Comparison of ENCODE assay signal across 9 mouse cellular contexts in genomic region chr8:88317341-88317740, GRCm38 (mm10). TPM values are rescaled to one million over a fixed set of nuclear protein-coding genes. Genes with fewer than 3 reads are reported as not detected.
DNase-seq lines count a peak whose midpoint lies in the region; ATAC-seq and TF ChIP-seq lines count a peak whose summit lies in the region.
"Had no signal": no experiment of that assay in that cellular context is flagged by ENCODE, and none has a peak within 500 bp of the region (broad histone marks: within the 10 kb centered on the region; RNA-seq: fewer than 3 reads in every experiment).

No protein-coding gene starts in this region.

- H3K9me3 ChIP-seq in heart, postnatal 0 days (replicated peaks; ENCODE audit: control insufficient read depth, low read length), result no peaks in the 10 kb centered on the region
- H3K9me3 ChIP-seq in intestine, embryonic 16.5 days (ENCODE audit: control insufficient read depth, low read length), result no peaks in the 10 kb centered on the region

- no peak overlapping the region for H3K4me2 ChIP-seq in heart, postnatal 0 days (ENCODE audit: low read depth, low read length)
- no peak overlapping the region for H3K4me2 ChIP-seq in intestine, embryonic 16.5 days (ENCODE audit: low read depth, low read length)

- H3K27ac ChIP-seq in heart, postnatal 0 days (ENCODE audit: low read depth), result 0 out of 2 replicates have a peak overlapping the region, but pooled peaks have one; percentile 6
- no peak overlapping the region for H3K27ac ChIP-seq in heart, adult 2 months
- H3K27ac ChIP-seq in intestine, embryonic 16.5 days (ENCODE audit: low read length), result no peak overlapping the region

- ATAC-seq in heart, postnatal 0 days (ENCODE audit: insufficient read depth, low read depth), result no peak
- no peak for ATAC-seq in intestine, embryonic 16.5 days

- TF ChIP-seq EP300 in heart, postnatal 0 days (IDR thresholded peaks at IDR 0.05; ENCODE audit: low read depth), result no peak
- TF ChIP-seq EP300 in heart, adult 2 months (IDR thresholded peaks at IDR 0.05; ENCODE audit: insufficient read depth, low read depth, low read length), result no peak

- DNase-seq in heart, postnatal 0 days (ENCODE audit: low spot score), result no peak
- no peak for DNase-seq in heart, adult 2 months
- DNase-seq in ovary, postnatal 36 days (ENCODE audit: low spot score), result peak; percentile 3
- DNase-seq in ovary, adult 18-20 months (ENCODE audit: low spot score), result no peak
- peak; percentile 45 for DNase-seq in testis, postnatal 10 days (ENCODE audit: low spot score)
- no peak for DNase-seq in urinary bladder, adult 2 months (ENCODE audit: low spot score)
- DNase-seq: cerebellum, adult 9-10 months; thymus, postnatal 14 days had no signal

- intact Hi-C loops in heart, adult 2 months (cut with DNase I), result no loop called here

- no peaks in the 10 kb centered on the region for H3K36me3 ChIP-seq in heart, postnatal 0 days (replicated peaks; ENCODE audit: control insufficient read depth, insufficient read depth, low read length)
- H3K36me3 ChIP-seq in heart, adult 2 months (ENCODE audit: control insufficient read depth, insufficient read depth, low read length), result no peaks in the 10 kb centered on the region
- H3K36me3 ChIP-seq in intestine, embryonic 16.5 days (ENCODE audit: control insufficient read depth, insufficient read depth, low read length), result no peaks in the 10 kb centered on the region

- WGBS in heart, postnatal 0 days, result 72% methylated on average over 5 of the region's 5 CpGs
- 52% methylated on average over 5 of the region's 5 CpGs for WGBS in heart, adult 2 months
- WGBS in intestine, embryonic 16.5 days, result 66% methylated on average over 5 of the region's 5 CpGs

- no peak for TF ChIP-seq POLR2A in heart, adult 2 months (IDR thresholded peaks at IDR 0.05; ENCODE audit: insufficient read depth, low read depth, low read length)

- H3K4me3 ChIP-seq in heart, postnatal 0 days (ENCODE audit: low read depth, low read length), result no peak overlapping the region
- H3K4me3 ChIP-seq in heart, adult 2 months, result no peak overlapping the region
- H3K4me3 ChIP-seq in intestine, embryonic 16.5 days (ENCODE audit: low read length), result no peak overlapping the region

- TF ChIP-seq CTCF in heart, postnatal 0 days (IDR thresholded peaks at IDR 0.05; ENCODE audit: low read depth), result no peak
- TF ChIP-seq CTCF in heart, adult 2 months (IDR thresholded peaks at IDR 0.05), result no peak

- H3K79me2 ChIP-seq in heart, adult 2 months (replicated peaks; ENCODE audit: control insufficient read depth, insufficient read depth, low read length), result no peaks in the 10 kb centered on the region

- H3K4me1 ChIP-seq in heart, postnatal 0 days (ENCODE audit: control insufficient read depth, insufficient read depth), result peaks cover 14% of the 10 kb centered on the region
- peaks cover 9% of the 10 kb centered on the region for H3K4me1 ChIP-seq in heart, adult 2 months (ENCODE audit: control insufficient read depth, insufficient read depth, low read length)
- H3K4me1 ChIP-seq in intestine, embryonic 16.5 days (ENCODE audit: control insufficient read depth, insufficient read depth, low read length), result peaks cover 15% of the 10 kb centered on the region

- H3K27me3 ChIP-seq in heart, postnatal 0 days (ENCODE audit: control insufficient read depth, insufficient read depth, low read length), result no peaks in the 10 kb centered on the region
- H3K27me3 ChIP-seq in heart, adult 2 months (ENCODE audit: control insufficient read depth, insufficient read depth, low read length), result no peaks in the 10 kb centered on the region
- H3K27me3 ChIP-seq in intestine, embryonic 16.5 days (replicated peaks; ENCODE audit: control insufficient read depth, insufficient read depth, low read length), result no peaks in the 10 kb centered on the region

- no peak overlapping the region for H3K9ac ChIP-seq in heart, postnatal 0 days (replicated peaks; ENCODE audit: low read depth, low read length)
- H3K9ac ChIP-seq in heart, adult 2 months (ENCODE audit: low read depth, low read length), result no peak overlapping the region
- H3K9ac ChIP-seq in intestine, embryonic 16.5 days (ENCODE audit: low read depth, low read length), result peak overlapping the region; percentile 14; the same call in 1 of the 2 replicates

RNA-seq across cellular contexts. Expression of gene Brd7, which starts 44.7 kb away (rescaled TPM):
- total RNA-seq in heart, postnatal 0 days (2014; rRNA removed; ENCODE audit: low replicate concordance), result 23.8 and 27.0 TPM in 2 replicates
- 70.2 and 75.4 TPM in 2 replicates for polyA plus RNA-seq in heart, postnatal 0 days (2015; fragmentation: Nextera tagmentation; extraction: Ambion mirVana)
- 10 to 100 TPM; 78.9 to 79.0 TPM for total RNA-seq in heart, adult 2 months (2021)
- polyA plus RNA-seq in heart, adult 2 months (2012; rRNA removed), result 30.9 and 44.6 TPM in 2 replicates
- 32.9 and 38.8 TPM in 2 replicates for polyA plus RNA-seq in intestine, embryonic 16.5 days (2015; fragmentation: Nextera tagmentation; extraction: Ambion mirVana)
- polyA plus RNA-seq in urinary bladder, adult 2 months (2012; rRNA removed), result 45.6 and 46.4 TPM in 2 replicates

RNA-seq across cellular contexts. Expression of gene Adcy7, which starts 45.1 kb away (rescaled TPM):
- total RNA-seq in heart, postnatal 0 days (2014; rRNA removed; ENCODE audit: low replicate concordance), result 3.5 and 7.3 TPM in 2 replicates
- 1.2 and 1.9 TPM in 2 replicates for polyA plus RNA-seq in heart, postnatal 0 days (2015; fragmentation: Nextera tagmentation; extraction: Ambion mirVana)
- 1 to 10 TPM; 5.9 to 7.6 TPM for total RNA-seq in heart, adult 2 months (2021)
- 10.5 and 11.8 TPM in 2 replicates for polyA plus RNA-seq in heart, adult 2 months (2012; rRNA removed)
- polyA plus RNA-seq in intestine, embryonic 16.5 days (2015; fragmentation: Nextera tagmentation; extraction: Ambion mirVana), result 2.7 and 2.9 TPM in 2 replicates
- 15.0 and 15.2 TPM in 2 replicates for polyA plus RNA-seq in urinary bladder, adult 2 months (2012; rRNA removed)

Comparison
In these comparisons a context has a peak if more than half of its experiments do, and no peak if none do; other contexts are left out.
1. DNase-seq: peak in ovary, postnatal 36 days (single experiment) and testis, postnatal 10 days (single experiment); none in heart, postnatal 0 days (single experiment), heart, adult 2 months (0 of 2), ovary, adult 18-20 months (single experiment) and urinary bladder, adult 2 months (single experiment).